Mouse (Mus musculus) heart, embryonic 16.5 days (tissue): Measurements from ENCODE around the gene Iba57. TPM values are rescaled to one million over a fixed set of nuclear protein-coding genes. Genes with fewer than 3 reads are reported as not detected.

Source experiments
- ATAC-seq: fragments of 200-750 bp; cut with Nextera tagmentation; replicated peaks from 2 replicates; pipeline ENCODE4 v1.8.0; 2017; ENCODE audit warnings: moderate number of reproducible peaks; ENCODE audit not compliant: insufficient read depth, low FRiP score; ENCODE audit errors: extremely low read depth
- H3K27ac ChIP-seq: fragments of 300-500 bp; sonication (generic); 2 replicates; pipeline ENCODE4 v1.5.1; 2014; ENCODE audit warnings: mild to moderate bottlenecking, low read length, control low read depth, moderate library complexity
- H3K27me3 ChIP-seq: fragments of 300-500 bp; sonication (generic); 2 replicates; pipeline ENCODE4 v1.6.1; 2014; ENCODE audit warnings: low read length, mixed read lengths; ENCODE audit not compliant: control insufficient read depth, insufficient read depth
- H3K36me3 ChIP-seq: fragments of 300-500 bp; sonication (generic); 2 replicates; pipeline ENCODE4 v1.6.1; 2014; ENCODE audit not compliant: control insufficient read depth, insufficient read depth
- H3K4me1 ChIP-seq: fragments of 300-500 bp; sonication (generic); 2 replicates; pipeline ENCODE4 v1.6.1; 2014; ENCODE audit warnings: low read length, mixed read lengths; ENCODE audit not compliant: control insufficient read depth, insufficient read depth
- H3K4me2 ChIP-seq: fragments of 300-500 bp; sonication (generic); 2 replicates; pipeline ENCODE4 v1.6.1; 2014; ENCODE audit warnings: low read depth, mild to moderate bottlenecking, control low read depth, low read length
- H3K4me3 ChIP-seq: fragments of 300-500 bp; sonication (generic); 2 replicates; pipeline ENCODE4 v1.5.1; 2014; ENCODE audit warnings: mild to moderate bottlenecking, control low read depth, low read length
- H3K9ac ChIP-seq: fragments of 300-500 bp; sonication (generic); 2 replicates; pipeline ENCODE4 v1.6.1; 2014; ENCODE audit warnings: low read length, control low read depth
- H3K9me3 ChIP-seq: fragments of 300-500 bp; sonication (generic); replicated peaks from 2 replicates; pipeline ENCODE4 v1.6.1; 2016; ENCODE audit warnings: low read length; ENCODE audit not compliant: control insufficient read depth
- WGBS: fragments of 180-500 bp; shearing (Covaris S2); extraction: QIAGEN DNeasy Blood & Tissue Kit; methylation state at CpG from one replicate; pipeline ENCODE4 v1.1.7; 2014; 5-methylcytosine and 5-hydroxymethylcytosine counted together
- polyA plus RNA-seq: library from polyadenylated mRNA; unstranded; fragments of >200 nt; fragmentation: Nextera tagmentation; extraction: Ambion mirVana; gene quantifications from 2 replicates; pipeline ENCODE4 v1.2.1, GENCODE M21; 2015

Gene Iba57
- polyA plus RNA-seq, 1 experiment from 2014 or later = 9.5 TPM

DNA sequence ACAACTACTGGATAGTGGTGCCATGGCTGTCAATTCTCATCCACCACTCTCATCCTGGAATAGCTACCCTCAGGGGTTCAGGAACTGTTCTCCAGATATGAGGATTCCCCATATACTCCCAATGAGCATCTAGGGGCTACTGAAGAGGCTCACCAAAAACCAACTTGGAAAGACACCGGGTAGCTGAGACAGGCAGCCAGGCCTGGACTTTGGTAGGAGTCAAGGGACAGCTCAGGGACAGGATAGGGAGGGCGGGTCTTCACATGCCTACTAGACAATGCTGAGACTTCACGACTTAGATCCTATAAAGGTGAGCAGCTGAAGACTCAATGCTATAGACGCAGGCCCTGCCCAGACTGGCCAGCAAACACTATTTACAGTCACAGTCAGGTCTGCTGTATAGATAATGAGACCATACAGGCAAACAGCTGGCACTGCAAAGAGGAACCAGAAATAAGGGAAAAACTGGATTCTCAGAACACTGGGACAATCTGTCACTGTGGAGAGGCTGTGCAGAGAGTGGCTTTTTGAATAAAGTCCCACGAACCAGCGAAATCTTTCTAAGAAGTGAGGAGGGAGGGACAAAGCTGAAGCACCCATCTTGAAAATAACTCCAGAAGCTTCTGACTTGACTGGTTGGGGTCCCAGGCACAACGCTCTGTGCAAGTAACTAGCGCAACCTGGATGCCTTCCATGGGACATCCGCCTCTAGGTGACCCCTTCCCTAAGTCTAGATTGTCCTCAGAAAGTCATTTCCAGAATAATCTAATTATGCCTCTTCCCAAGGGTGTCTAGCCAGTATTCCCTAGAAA lies 890 bp downstream of the Iba57 start:
- peaks cover 3% of the 10 kb centered on the region; the same call in 1 of the 2 replicates for H3K36me3 ChIP-seq
- H3K27me3 ChIP-seq = no peaks in the 10 kb centered on the region
- H3K4me3 ChIP-seq = peak overlapping the region; percentile 67
- H3K27ac ChIP-seq = peak overlapping the region; percentile 85
- no peaks in the 10 kb centered on the region for H3K9me3 ChIP-seq
- peak overlapping the region; percentile 70 for H3K4me2 ChIP-seq
- WGBS = 55% methylated on average over 9 of the region's 9 CpGs
- peaks cover 24% of the 10 kb centered on the region for H3K4me1 ChIP-seq
- H3K9ac ChIP-seq = peak overlapping the region; percentile 57
- ATAC-seq = no peak

DNA sequence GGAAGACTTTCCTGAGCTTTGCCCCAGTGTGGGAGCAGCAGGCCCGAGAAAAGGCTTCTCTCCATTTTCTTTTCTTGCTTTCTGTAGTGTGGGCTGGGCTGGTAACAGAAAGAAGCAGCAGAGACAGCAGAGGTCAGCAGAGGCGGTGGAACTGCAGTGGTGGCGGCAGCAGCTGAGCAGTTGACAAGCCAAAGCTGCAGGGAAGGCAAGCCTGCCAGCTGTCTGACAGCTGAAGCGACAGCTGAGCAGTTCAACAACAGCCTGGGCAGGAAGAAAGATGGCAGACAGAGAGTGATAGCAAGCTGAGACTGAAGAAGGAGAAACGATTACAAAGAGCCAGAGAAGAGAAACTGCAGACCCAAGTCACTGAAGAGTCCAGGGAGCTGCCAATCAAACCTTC lies 2.1 kb downstream of the Iba57 start:
- Histone ChIP-seq H3K4me2 (no peak overlapping the region), H3K4me3 (no peak overlapping the region), H3K9me3 (no peaks in the 10 kb centered on the region), H3K36me3 (peaks cover 4% of the 10 kb centered on the region; the same call in 1 of the 2 replicates), H3K9ac (no peak overlapping the region), H3K4me1 (peaks cover 24% of the 10 kb centered on the region), H3K27me3 (no peaks in the 10 kb centered on the region), H3K27ac (peak overlapping the region; percentile 10; the same call in 1 of the 2 replicates)
- 41% methylated on average over 5 of the region's 5 CpGs for WGBS
- no peak for ATAC-seq

DNA sequence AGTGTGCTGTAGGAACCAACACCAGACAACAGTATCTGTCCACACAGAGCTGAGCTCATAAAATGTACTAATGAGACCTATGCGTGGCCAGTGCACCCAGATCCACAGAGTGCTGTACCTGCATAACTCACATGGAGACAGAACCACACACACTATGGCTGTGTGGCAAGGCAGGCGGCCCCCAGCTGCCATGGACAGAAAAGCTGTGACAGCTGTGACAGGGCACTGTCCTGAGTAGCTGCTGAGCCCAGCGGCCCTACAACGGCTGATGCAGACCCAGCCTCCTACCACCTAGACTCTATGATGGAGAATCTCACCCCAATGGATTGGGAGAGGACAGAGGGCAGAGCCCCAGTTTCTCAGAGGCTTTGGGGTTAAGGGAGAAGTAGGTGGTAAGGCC lies 4.0 kb downstream of the Iba57 start:
- Histone ChIP-seq H3K27me3 (no peaks in the 10 kb centered on the region), H3K9ac (no peak overlapping the region), H3K27ac (no peak overlapping the region), H3K9me3 (no peaks in the 10 kb centered on the region), H3K4me3 (no peak overlapping the region), H3K4me2 (no peak overlapping the region), H3K4me1 (peaks cover 22% of the 10 kb centered on the region), H3K36me3 (peaks cover 4% of the 10 kb centered on the region; the same call in 1 of the 2 replicates)
- no peak for ATAC-seq
- 85% methylated on average over 4 of the region's 4 CpGs for WGBS

DNA sequence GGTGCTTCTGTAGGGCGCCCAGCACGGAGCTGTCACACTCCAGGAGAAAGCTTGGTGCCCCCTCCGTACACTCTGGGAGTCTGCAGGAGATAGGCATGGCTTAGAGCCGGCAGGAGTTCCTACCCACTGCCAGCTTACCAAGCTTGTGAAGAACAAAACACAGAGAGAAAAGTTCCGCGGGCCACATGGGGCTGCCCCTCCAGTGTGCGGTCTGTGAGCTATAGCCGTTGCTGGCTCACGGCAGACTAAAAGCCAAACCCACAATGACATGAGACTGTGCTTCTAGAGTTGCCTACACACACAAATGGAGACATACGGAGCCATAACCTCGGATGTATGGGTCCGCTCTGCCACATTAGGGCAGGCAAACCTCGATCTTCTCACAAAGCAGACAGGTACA lies 4.4 kb downstream of the Iba57 start:
- H3K9me3 ChIP-seq = no peaks in the 10 kb centered on the region
- H3K4me1 ChIP-seq = peaks cover 23% of the 10 kb centered on the region
- peaks cover 4% of the 10 kb centered on the region; the same call in 1 of the 2 replicates for H3K36me3 ChIP-seq
- no peak overlapping the region for H3K9ac ChIP-seq
- H3K4me2 ChIP-seq = no peak overlapping the region
- no peak overlapping the region for H3K4me3 ChIP-seq
- ATAC-seq = no peak
- 89% methylated on average over 13 of the region's 13 CpGs for WGBS
- no peaks in the 10 kb centered on the region for H3K27me3 ChIP-seq
- H3K27ac ChIP-seq = no peak overlapping the region

DNA sequence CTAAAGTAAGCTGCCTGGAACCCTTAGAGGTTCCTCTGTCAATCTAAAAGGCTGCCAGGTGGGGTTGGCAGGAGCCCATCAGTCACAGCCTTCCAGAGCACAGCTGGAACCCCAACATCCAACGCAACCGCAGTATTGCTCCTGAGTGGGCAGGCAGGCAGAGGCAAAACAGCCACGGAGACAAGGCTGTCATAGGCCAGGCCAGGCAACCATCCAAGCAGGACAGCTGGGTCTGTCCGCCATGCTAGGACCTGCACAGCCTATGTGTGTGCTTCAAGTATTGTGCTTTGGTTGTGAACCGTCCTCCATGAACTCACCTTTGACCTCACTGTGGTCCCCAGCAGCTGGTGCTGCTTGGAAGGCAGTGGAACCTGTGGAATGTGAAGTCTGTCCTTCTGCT lies 7.6 kb downstream of the Iba57 start:
- 88% methylated on average over 5 of the region's 5 CpGs for WGBS
- no peak overlapping the region for H3K4me3 ChIP-seq
- H3K27ac ChIP-seq = no peak overlapping the region
- H3K4me1 ChIP-seq = peaks cover 9% of the 10 kb centered on the region
- peaks cover 4% of the 10 kb centered on the region; the same call in 1 of the 2 replicates for H3K36me3 ChIP-seq
- no peaks in the 10 kb centered on the region for H3K27me3 ChIP-seq
- no peaks in the 10 kb centered on the region for H3K9me3 ChIP-seq
- ATAC-seq = no peak
- no peak overlapping the region for H3K4me2 ChIP-seq
- no peak overlapping the region for H3K9ac ChIP-seq

DNA sequence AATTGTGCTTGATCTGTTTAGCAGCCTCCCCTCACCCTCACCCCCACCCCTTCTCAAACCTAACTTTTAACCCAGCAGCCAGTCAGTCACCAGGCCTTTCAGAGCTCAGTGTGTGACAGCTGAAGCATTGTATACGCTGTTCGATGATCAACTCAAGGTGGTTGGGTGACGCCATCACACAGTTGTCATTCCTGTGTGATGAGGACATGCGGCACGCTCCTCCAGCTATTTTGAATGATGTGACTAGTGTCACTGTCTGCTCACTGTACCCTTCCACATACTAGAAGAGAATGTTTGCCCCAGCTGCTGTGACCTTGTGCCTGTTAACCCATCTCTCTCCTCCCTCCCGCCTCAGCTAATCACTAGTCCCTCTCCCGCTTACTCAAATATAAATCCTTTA lies 9.3 kb downstream of the Iba57 start:
- peaks cover 9% of the 10 kb centered on the region for H3K4me1 ChIP-seq
- H3K9ac ChIP-seq = 0 out of 2 replicates have a peak overlapping the region, but pooled peaks have one; percentile 13
- 41% methylated on average over 7 of the region's 7 CpGs for WGBS
- H3K9me3 ChIP-seq = no peaks in the 10 kb centered on the region
- H3K27me3 ChIP-seq = no peaks in the 10 kb centered on the region
- H3K36me3 ChIP-seq = peaks cover 4% of the 10 kb centered on the region; the same call in 1 of the 2 replicates
- H3K4me2 ChIP-seq = no peak overlapping the region
- peak overlapping the region; percentile 59 for H3K27ac ChIP-seq
- ATAC-seq = peak; percentile 53
- no peak overlapping the region for H3K4me3 ChIP-seq

DNA sequence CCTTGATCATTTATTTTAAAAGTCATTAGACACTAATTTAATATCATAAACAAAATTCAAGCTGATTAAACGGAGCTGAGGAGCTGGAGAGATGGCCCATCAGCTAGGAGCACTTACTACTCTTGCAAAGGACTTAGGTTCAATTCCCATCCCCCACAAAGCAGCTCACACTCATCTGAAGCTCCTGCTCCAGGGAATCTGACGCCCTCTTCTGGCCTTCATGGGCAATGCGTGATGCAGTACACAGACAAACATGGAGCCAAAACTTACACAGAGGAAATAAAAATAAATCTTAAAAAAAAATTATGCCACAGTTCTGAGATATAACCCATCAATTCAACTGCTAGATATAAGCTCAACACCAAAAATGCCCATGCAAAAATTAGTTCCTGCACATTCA lies 11.8 kb downstream of the Iba57 start:
- H3K27me3 ChIP-seq = no peaks in the 10 kb centered on the region
- no peaks in the 10 kb centered on the region for H3K9me3 ChIP-seq
- no peak overlapping the region for H3K4me3 ChIP-seq
- peaks cover 9% of the 10 kb centered on the region for H3K4me1 ChIP-seq
- no peak for ATAC-seq
- no peak overlapping the region for H3K4me2 ChIP-seq
- H3K9ac ChIP-seq = no peak overlapping the region
- no peaks in the 10 kb centered on the region for H3K36me3 ChIP-seq
- WGBS = 35% methylated on average over 3 of the region's 3 CpGs
- H3K27ac ChIP-seq = no peak overlapping the region

DNA sequence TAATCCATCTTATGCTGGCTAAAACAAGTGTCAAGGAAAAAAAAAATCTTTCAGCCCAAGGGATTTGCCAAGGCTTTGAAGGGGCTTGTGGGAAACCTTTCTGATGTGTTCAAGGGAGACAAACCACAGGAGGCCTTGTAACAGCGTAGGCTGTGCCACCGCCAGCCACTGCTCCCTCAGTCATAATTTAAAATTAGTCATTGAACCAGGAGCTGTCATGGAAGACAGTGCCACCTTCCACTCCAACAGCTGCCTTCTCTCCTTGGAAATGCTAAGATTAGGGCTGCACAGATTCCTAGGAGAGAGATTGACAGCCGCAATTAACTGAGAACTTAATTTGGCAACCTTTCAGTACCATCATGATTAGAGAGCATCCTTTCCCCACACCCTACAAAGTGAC lies 14.2 kb downstream of the Iba57 start:
- no peaks in the 10 kb centered on the region for H3K9me3 ChIP-seq
- no peak for ATAC-seq
- WGBS = 62% methylated on average over 3 of the region's 3 CpGs
- H3K4me1 ChIP-seq = peaks cover 5% of the 10 kb centered on the region; the same call in 1 of the 2 replicates
- no peak overlapping the region for H3K4me3 ChIP-seq
- no peaks in the 10 kb centered on the region for H3K27me3 ChIP-seq
- H3K4me2 ChIP-seq = no peak overlapping the region
- H3K36me3 ChIP-seq = no peaks in the 10 kb centered on the region
- H3K27ac ChIP-seq = no peak overlapping the region
- H3K9ac ChIP-seq = no peak overlapping the region

DNA sequence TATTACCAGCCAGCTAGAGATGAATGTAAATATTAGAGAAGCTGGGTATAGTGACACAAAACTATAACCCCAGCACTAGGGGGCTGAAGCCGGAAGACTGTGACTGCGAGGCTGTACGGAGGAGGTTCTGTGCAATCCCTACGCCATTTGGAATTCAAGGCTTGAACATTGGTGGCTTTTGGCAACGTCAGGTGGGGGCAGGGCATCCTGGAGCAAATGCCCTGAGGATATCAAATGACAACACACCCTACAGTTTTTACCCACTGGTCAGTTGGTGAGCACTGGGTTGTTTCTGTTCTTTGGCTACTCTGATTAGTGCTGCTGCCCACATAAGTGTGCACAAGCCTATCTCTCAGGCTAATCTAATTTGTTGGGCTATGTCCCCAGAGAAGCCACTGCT lies 20.6 kb downstream of the Iba57 start:
- no peak for ATAC-seq
- Histone ChIP-seq H3K4me1 (peaks cover 8% of the 10 kb centered on the region), H3K4me2 (no peak overlapping the region), H3K9me3 (no peaks in the 10 kb centered on the region; the same call in 1 of the 2 replicates), H3K36me3 (no peaks in the 10 kb centered on the region), H3K9ac (no peak overlapping the region), H3K4me3 (no peak overlapping the region), H3K27me3 (no peaks in the 10 kb centered on the region; the same call in 1 of the 2 replicates), H3K27ac (no peak overlapping the region)
- 76% methylated on average over 5 of the region's 5 CpGs for WGBS
